Mouse (Mus musculus) left cerebral cortex, postnatal 36 days (tissue): ENCODE data around the gene Bhlhe40. TPM values are rescaled to one million over a fixed set of nuclear protein-coding genes. Genes with fewer than 3 reads are reported as not detected.
A peak's percentile ranks its signal among the peaks of the same experiment; 100 is the strongest.

Experiments
- DNase-seq, 2 experiments: peaks; one replicate each; pipeline ENCODE4 v3.0.0; 2021 to 2022; ENCODE audit warnings: low spot score in 2 of 2, mixed read lengths in 1 of 2
- intact Hi-C: fragments of 180-260 bp; cut with DNase I; formaldehyde crosslinking; loops from one replicate; pipeline ENCODE4 v1.15.1; 2025
- total RNA-seq, 2 experiments: library from RNA; stranded (reverse); gene quantifications; 2 replicates each; pipeline ENCODE4 v1.2.3; 2021

The Bhlhe40 gene
- total RNA-seq, 2 experiments from 2014 or later = 94.0 to 104 TPM

DNA sequence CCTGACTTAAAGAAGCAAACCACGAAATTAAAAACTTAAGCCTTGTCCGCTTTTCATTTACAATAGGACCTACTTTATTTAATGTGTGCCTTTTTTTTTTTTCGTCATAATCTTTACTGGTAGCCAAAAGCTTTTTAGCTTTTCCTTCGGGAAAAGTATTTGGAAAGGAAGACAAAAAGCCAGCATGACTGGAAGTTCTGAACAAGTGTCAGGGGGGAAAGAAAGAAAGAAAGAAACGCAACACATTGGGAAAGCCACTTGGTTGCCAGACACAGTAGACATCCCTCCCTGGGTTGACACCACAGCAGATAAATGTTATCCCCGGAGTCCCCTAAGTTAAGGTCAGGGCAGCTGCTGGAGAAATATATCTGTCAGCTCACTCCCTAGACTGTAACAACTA, 1.5 kb downstream of the Bhlhe40 start:
- intact Hi-C loops = loop anchor here (2.0 to 5.0 kb wide), 3 partner anchors 47 to 157 kb away; no protein-coding TSS in a partner anchor

DNA sequence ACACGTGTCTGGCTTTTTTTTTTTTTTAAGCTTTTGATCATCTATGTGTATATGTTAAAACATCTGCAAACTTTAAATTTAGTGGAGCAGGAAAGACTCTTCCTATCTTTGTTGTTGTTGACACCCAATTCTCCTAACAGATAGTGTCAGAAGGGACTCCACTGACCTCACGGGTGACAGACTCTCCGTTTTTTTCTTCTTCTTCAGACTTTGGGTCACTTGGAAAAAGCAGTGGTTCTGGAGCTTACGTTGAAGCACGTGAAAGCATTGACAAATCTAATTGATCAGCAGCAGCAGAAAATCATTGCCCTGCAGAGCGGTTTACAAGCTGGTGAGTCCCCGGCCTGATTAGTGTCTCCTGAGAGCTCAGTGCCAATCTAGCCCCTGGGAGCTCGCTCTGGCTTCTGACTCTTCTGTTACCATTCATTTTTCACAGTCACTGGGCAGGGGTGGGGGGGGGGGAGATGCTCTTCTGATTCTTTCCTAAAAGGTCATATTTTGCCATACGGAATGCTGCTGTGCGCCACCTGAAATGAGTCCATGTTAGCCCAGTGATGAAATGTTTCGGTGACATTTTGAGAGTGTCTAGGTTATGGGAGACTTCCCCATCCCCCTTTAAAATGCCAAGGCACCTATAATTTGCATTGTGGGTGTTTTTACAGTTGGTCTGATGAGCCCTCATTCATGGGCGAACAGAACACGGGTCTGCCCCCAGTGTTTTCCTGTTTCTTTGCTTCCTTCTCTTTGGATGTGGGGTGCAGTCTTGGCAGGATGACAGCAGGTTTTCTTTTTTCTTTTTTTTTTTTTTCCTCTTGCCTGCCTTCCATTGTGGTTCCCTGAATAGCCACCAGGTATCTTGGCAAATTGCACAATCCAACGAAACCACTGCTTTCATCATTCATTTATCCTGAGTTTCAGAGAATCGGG, 2.1 kb downstream of the Bhlhe40 start:
- intact Hi-C loops = loop anchor here (5.0 kb wide), 1 partner anchor 110 kb away; no protein-coding TSS in a partner anchor
- DNase-seq = no peak

More for the DNA sequence above, 1.5 kb downstream of the Bhlhe40 start:
- no peak for DNase-seq

DNA sequence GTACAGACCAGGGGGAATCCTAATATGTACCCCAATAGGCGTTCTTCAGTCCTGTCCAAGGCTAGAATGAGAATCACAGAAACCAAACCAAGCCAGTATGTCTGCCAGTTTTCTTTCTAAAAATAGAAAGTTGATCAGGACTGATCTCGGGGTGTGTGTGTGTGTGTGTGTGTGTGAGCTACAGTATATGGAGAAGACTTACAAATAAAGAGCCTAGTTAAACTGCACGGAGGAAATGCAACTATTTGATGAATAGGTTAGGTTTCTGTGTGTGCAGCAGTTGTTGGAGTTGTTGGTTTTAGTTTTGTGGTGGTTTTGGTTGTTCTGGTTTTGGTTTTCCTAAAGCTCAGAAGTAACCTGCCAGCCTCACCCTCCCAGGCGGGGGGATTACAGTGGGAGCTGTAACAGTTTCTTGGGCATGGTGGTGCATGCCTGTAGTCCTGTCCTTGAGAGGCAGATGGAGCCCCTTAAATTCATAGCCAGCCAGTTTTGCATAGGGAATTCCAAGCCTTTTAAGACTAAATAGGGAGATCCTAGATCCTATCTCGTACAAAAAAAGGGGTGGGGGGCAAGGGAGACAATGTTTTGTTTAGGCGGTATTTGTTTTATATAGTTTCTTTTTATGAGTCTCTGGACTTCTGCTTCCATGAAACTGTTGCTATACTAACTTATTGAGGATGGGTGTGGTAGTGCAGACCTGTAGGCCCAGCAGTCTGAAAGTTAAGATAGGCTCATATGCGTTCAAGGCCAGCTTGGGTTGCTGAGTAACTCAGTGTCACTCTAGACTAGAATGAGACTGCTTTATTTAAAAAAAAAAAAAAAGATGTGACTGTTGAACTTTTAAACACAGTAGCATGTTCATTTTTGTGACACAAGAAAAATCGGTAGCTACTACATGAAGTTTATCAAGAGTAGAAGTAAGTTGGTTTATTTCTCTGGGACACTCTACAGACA, 3.1 kb downstream of the Bhlhe40 start:
- intact Hi-C loops = loop anchor here (5.0 kb wide), 1 partner anchor 111 kb away; no protein-coding TSS in a partner anchor
- DNase-seq = no peak

DNA sequence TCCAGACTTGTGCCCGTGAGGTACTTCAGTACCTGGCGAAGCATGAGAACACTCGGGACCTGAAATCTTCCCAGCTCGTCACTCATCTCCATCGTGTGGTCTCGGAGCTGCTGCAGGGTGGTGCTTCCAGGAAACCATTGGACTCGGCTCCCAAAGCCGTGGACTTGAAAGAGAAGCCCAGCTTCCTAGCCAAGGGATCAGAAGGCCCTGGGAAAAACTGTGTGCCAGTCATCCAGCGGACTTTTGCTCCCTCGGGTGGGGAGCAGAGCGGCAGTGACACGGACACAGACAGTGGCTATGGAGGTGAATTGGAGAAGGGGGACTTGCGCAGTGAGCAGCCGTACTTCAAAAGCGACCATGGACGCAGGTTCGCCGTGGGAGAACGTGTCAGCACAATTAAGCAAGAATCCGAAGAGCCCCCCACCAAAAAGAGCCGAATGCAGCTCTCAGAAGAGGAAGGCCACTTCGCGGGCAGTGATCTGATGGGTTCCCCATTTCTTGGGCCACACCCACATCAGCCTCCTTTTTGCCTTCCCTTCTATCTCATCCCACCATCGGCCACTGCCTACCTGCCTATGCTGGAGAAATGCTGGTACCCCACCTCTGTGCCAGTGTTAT, 4.2 kb downstream of the Bhlhe40 start:
- DNase-seq = peak in 1 of 2 experiments; percentile 16
- intact Hi-C loops = loop anchor here (5.0 kb wide), 1 partner anchor 112 kb away; no protein-coding TSS in a partner anchor

DNA sequence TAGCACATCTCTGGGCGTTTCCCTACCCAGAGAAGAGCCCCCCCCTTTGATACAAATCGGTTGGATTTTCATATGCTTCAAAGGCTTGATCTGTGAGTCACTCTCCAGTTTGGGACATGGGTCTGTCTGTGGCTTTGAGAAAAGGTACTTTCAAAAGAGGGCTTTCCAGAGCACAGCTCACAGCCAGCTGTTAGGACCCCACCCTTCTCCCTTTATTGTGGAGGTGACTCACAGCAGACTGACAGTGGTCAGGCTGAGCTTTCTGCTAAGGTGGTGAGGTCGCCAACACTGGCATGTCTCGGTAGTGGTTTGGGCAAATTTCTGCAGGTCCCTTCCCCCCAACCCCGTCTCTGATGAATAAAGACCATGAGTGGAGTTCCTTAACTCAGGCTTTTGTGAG, 5.2 kb downstream of the Bhlhe40 start:
- no peak for DNase-seq
- intact Hi-C loops = no loop called here

DNA sequence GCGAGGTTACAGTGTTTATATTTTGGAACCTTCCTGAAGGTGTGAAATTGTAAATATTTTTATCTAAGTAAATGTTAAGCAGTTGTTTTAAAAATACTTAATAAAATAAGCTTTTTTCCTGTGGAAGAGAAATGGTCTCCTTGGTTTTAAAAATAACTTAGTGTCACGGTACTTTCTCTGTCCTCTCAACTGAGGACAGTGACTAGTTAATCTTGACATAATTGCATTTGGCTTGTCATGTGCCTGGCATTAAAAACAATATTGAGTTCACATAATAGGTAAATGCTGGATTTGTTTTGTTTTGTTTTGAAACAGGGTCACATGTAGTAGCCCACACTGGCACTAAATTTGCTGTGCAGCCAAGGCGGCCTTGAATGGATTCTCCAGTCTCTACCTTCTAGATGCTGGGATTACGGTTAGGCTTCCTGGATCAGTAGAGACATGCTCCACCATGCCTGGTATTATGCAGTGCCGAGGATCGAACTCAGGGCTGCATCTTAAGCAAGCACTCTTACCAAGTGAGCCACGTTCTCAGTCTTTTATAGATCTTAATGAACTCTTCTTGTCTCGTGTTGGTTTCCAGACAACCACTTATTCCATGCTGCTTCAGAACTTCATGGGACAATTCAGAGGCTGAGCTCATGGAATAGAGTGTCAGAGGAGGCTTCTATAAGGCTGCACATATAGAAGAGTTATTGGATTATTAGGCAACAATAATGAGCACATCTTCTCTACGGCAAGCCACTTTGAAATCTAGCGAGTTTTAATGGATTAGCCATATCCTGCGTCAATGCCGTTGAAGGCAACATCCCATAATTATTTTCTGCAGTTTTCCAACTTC, 6.4 kb downstream of the Bhlhe40 start:
- intact Hi-C loops = no loop called here
- no peak for DNase-seq

DNA sequence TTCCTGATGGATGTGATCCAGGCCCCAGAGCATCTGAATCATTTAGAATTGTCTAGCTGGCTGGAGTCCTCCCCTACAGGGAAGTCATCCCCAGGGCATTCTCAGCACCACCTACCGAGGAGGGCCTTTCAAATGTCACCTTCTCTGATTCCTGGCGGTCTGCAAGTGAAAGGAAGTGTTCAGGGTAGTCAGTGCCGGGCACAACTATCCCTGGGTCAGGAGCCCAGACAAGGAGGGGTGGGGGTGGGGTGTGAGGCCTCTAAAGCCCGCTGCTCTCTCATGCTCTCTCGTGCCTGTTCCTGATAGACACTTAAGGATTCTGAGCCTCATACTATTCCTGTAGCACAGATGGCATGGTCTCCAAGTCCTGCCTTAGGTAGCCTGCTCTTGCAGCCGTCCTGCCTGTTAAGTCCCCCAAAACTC, 7.2 kb downstream of the Bhlhe40 start:
- DNase-seq = peak in 1 of 2 experiments; percentile 15
- intact Hi-C loops = loop anchor here (2.0 kb wide), 1 partner anchor 43 kb away; no protein-coding TSS in a partner anchor

DNA sequence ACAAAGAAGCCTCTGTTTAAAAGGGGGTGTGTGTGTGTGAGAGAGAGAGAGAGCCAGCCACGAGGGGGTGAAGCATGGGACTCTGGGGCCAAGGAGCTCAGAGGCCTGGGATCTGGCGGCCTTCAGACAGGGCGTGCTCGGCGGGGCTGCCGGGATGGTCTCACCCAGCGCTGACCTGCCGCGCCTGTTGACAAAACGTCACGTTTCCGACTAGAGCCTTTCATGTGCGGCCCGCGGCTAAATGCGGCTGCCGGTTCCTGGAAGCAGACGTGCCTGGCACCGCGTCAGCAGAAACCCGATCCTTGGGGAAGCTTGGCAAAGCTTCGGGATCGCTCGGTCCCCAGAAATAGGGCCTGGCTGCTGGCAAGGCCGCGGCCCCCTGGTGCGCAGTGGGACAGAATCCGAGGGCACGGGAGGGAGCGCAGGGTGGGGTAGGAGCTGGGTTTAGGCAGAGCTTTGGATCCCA, 7.9 kb downstream of the Bhlhe40 start:
- intact Hi-C loops = loop anchor here (2.0 kb wide), 1 partner anchor 42 kb away; no protein-coding TSS in a partner anchor

DNA sequence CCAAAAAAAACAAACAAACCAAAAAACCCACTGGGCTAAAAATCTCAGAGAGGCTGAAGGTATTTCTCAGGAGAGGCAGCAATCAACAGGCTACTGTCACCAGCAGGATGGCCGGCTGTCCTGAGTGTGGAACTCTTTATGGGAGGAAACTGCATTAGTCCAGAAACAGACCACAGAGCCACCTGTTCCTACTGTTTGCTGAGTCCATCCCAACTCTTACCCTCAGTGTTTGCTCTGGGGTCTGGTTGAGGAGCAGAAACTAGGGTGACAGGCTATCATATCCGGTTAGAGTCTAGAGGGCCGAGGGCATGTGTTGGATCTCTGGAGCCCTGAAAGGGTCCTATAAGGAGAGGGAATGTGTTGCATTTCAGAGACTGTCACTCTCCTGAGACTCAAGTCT, 9.8 kb downstream of the Bhlhe40 start:
- intact Hi-C loops = no loop called here
- no peak for DNase-seq

More for the DNA sequence above, 7.9 kb downstream of the Bhlhe40 start:
- DNase-seq = peak; percentile 85 to 87

DNA sequence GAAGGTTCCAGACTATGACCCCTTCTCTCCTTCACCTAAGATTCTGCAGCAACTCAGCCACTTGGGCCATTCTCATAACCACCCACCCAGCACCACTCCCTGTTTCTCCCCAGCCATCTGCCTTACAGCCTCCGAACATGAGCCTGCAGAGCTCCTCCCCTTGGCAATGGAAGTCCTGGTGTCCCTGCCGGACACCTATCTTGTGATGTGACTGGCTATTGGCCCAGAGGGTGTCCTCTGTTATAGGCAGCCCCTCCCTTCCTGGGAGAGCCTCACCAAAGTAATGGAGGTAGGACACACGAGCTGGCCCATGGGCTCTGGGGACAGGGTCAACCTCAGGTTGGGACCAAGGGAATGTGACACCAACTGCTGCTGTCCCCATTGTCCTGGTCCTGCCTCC, 10.4 kb downstream of the Bhlhe40 start:
- DNase-seq = no peak
- intact Hi-C loops = no loop called here

DNA sequence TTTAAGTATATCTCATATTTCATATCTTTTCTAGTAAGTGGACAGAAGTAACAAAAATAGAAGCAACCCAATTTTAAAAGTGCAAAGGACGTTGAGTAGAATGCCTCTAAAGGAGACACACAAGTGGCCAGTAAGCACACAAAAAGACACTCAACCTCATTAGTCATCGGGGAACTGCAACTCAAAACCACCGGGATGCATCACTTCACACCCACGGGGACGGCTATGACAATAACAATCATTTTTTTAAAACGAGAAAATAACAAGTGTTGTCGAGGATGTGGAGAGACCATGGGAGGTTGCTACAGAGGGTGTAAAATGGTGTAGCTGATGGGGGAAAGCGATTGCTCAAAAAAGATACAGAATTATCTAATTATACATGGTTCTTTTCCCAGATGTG, 11.7 kb downstream of the Bhlhe40 start:
- intact Hi-C loops = no loop called here

DNA sequence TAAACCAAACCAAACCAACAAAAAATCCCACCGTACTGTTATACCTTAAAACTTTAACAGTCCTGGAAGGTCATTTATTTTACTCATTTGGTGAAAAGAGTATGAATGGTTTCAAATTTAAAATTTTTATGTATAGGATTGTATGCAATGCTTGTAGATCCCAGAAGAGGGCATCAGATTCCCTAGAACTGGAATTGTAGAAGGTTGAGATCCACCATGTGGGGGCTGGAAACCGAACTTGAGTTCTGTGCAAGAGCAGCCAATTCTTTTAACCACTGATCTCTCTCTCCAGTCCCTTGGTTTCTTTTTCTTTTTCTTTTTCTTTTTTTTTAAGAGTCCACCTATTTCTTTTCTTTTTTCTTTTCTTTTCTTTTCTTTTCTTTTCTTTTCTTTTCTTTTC, 13.8 kb downstream of the Bhlhe40 start:
- intact Hi-C loops = no loop called here
- no peak for DNase-seq

More for the DNA sequence above, 11.7 kb downstream of the Bhlhe40 start:
- no peak for DNase-seq

DNA sequence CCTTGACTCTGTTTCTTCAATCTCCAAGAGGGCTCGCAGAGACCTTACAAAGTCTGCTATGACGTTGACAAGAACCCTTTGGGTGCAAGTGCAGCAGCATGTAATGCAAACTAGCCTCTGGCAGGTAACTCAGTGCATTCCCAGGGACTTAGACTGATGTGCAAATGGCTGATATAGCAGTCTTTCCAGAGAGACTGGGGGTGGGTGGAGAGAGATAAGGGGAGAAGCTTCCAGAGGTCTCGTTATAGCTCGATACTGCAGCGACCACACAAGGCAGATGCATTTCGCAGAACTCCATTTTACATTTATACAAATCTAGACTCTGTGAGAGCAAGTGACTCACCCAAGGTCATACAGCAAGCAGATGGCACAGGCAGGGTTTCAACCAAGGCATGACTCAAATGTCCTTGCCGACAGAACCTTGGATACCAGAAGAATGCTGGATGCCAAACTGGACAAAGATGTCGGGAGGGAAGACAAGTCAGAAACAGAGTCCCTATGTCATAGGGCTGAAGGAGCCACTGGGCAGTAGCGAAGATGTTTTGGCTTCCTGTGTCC, 16.4 kb downstream of the Bhlhe40 start:
- intact Hi-C loops = no loop called here
- no peak for DNase-seq

DNA sequence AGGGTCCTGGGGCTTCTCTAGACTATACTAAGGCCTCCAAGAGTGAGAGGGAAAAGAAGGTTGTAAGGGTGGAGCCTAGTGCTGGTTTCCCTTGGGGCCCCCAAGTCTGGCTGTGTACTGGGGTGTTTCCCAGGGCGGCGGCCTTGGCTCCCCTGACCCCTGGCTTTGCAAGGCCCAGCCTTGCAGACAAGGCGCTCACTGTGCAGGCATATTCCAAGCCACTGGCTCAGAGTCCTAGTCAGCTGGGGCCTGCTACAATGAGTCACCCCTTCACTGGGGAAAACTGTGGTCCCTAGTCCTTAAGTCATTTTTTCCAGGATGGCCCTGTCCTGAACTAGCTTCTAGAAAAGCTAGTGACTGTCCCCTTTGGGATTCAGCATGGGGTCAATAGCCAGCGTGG, 17.3 kb downstream of the Bhlhe40 start:
- intact Hi-C loops = no loop called here
- no peak for DNase-seq

DNA sequence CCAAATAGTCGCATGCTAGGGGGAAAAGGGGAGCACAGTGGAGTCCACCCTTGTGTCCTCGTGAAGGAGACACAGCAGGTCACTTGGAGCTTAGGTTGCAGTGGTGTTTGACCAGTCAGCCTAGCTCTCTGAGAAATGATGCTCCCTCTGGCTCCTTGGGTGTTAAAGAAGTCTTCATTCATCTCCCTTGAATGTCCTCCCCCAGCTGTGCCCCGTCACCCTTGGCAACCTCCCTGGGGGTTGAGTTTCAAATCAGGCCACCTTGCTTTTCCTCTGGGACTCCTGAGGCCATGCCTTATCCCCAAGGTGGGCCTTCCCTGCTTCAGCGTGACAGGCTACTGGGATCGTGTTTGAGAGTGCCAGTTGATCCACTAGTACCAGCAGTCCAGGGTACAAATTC, 17.8 kb downstream of the Bhlhe40 start:
- intact Hi-C loops = no loop called here
- DNase-seq = no peak

DNA sequence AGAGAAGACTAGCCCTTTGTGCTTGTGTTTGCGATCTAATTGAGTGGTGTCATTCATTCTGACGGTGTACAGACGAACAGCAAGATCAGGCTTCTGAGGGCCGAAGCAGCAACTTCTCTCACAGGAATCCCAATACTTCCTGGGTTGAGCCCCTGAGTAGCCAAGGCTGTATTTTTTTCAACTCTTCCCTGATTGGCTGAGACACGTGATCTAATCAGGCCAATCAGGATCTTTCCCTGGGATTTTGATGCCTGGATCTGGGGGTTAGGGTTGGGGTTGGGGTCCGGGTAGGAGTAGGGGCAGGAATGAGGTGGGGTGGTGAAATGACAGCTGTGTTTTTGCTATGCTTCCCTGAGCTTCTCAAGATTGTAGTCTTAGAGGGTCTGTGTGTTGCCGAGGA, 20.1 kb downstream of the Bhlhe40 start:
- no peak for DNase-seq
- intact Hi-C loops = no loop called here

DNA sequence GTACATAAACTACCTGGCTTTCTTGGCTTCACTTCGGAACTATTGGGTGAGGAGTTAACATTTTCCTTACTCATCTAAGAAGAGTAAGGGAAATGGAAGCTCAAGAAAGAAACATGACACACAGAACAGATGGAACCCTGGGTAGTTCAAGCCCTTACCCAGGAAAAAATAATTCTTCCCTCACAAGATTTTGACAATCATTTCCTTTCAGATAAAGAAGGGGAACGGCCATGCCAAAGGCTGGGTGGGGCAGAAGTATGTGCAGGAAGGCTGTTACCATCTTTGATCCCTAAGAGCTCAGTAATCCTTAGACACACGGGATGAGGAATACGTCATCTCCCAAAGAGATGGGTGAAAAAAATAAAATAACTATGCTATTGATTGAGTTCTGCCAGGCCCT, 20.7 kb downstream of the Bhlhe40 start:
- intact Hi-C loops = no loop called here
- no peak for DNase-seq

DNA sequence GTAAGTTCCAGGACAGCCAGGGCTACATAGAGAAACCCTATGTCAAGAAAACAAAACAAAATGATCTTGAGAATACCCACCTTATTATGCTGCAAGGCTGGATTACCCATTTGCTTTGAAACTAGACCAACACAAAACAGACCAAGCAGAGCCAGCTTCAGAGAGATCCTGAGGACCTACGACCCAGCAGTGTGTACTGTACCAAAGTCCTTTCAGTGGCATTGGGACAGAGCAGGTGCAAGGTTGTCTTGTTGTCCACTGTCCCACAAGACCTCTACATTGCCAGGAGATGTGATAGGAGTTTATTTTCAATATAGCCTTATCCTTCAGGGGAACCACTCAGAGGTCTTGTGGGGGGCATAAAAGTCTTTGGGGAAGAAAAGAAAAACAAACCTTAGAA, 22.7 kb downstream of the Bhlhe40 start:
- no peak for DNase-seq
- intact Hi-C loops = no loop called here
